Mouse (Mus musculus) Patski (cell line): ENCODE results near the gene Lipc. TPM values are rescaled to one million over a fixed set of nuclear protein-coding genes. Genes with fewer than 3 reads are reported as not detected.

Experiments used
- ATAC-seq: fragments of 100-300 bp; one replicate; pipeline ENCODE4 v1.8.0; 2021
- CTCF ChIA-PET: fragments of 350-600 bp; sonication (Branson Sonifier 250); formaldehyde crosslinking; loops from one replicate; lab custom pipeline; 2022; ENCODE audit warnings: inconsistent platforms; lab: Charles Lee
- POLR2A ChIA-PET: fragments of 350-600 bp; sonication (Branson Sonifier 250); formaldehyde crosslinking; loops from one replicate; lab custom pipeline; 2022; ENCODE audit warnings: antibody characterized with exemption, inconsistent platforms; lab: Charles Lee
- DNase-seq: peaks from one replicate; pipeline ENCODE4 v3.0.0-alpha.2; 2011; ENCODE audit warnings: low read depth, low spot score
- H3K27me3 ChIP-seq: fragments of 371-371 bp; one replicate; pipeline ENCODE4 v1.5.1; 2021
- CTCF ChIP-seq: fragments of 100-300 bp; IDR thresholded peaks from one replicate; pipeline ENCODE4 v1.5.1; 2021
- in situ Hi-C: fragments of 300-500 bp; cut with MboI; formaldehyde crosslinking; loops from 3 replicates; pipeline ENCODE4 v1.11.1; 2018; ENCODE audit warnings: low pct_unique_long_range_greater_than_20kb, mixed read lengths
- polyA plus RNA-seq: library from polyadenylated mRNA; unstranded; gene quantifications from one replicate; pipeline ENCODE4 v1.2.3, GENCODE M21; 2021

Gene Lipc
- polyA plus RNA-seq, 1 experiment from 2014 or later: 0.17 TPM

GRCm38 (mm10) chr9:70934587-70935295 is 17.3 kb downstream of the Lipc start:
- ATAC-seq (no peak), DNase-seq (no peak)
- in situ Hi-C loops: loop anchor here (10.0 kb wide), 1 partner anchor 260 kb away; the partner anchor contains the start of gene Adam10
- ChIA-PET POLR2A (no interaction called here), CTCF (no interaction called here)
- TF ChIP-seq CTCF: no peak
- no peaks in the 10 kb centered on the region for H3K27me3 ChIP-seq

- no peak for TF ChIP-seq CTCF
- CTCF ChIA-PET: no interaction called here
- no peaks in the 10 kb centered on the region for H3K27me3 ChIP-seq
- DNase-seq (no peak), ATAC-seq (no peak)
- in situ Hi-C loops: loop anchor here (10.0 kb wide), 1 partner anchor 256 kb away; the partner anchor contains the start of gene Adam10
- POLR2A ChIA-PET: no interaction called here
These were observed 21.4 kb downstream of the Lipc start for GRCm38 (mm10) chr9:70930641-70931020.

GRCm38 (mm10) chr9:70929840-70930640 is 22.0 kb downstream of the Lipc start:
- ATAC-seq (peak; percentile 44), DNase-seq (no peak)
- TF ChIP-seq CTCF: peak; percentile 68
- H3K27me3 ChIP-seq: no peaks in the 10 kb centered on the region
- ChIA-PET POLR2A (no interaction called here), CTCF (interaction anchor here (1.4 kb wide), 1 partner anchor 11 kb away, joined by 3 read pairs; no protein-coding TSS in a partner anchor)
- in situ Hi-C loops: loop anchor here (10.0 kb wide), 1 partner anchor 255 kb away; the partner anchor contains the start of gene Adam10

GRCm38 (mm10) chr9:70928472-70928871 is 23.6 kb downstream of the Lipc start:
- H3K27me3 ChIP-seq: no peaks in the 10 kb centered on the region
- DNase-seq: no peak
- TF ChIP-seq CTCF: no peak
- ATAC-seq: no peak
- ChIA-PET POLR2A (no interaction called here), CTCF (interaction anchor here (1.3 to 1.4 kb wide), 2 partner anchors 13 to 18 kb away, joined by 3 read pairs; no protein-coding TSS in a partner anchor)
- in situ Hi-C loops: no loop called here

GRCm38 (mm10) chr9:70927701-70928100 is 24.3 kb downstream of the Lipc start:
- ATAC-seq: no peak
- no peak for TF ChIP-seq CTCF
- CTCF ChIA-PET: interaction anchor here (1.3 to 1.4 kb wide), 2 partner anchors 14 to 19 kb away, joined by 3 read pairs; no protein-coding TSS in a partner anchor
- in situ Hi-C loops: no loop called here
- no peaks in the 10 kb centered on the region for H3K27me3 ChIP-seq
- DNase-seq: no peak
- POLR2A ChIA-PET: no interaction called here

GRCm38 (mm10) chr9:70926820-70927588 is 25.0 kb downstream of the Lipc start:
- ATAC-seq (no peak), DNase-seq (no peak)
- POLR2A ChIA-PET: no interaction called here
- CTCF ChIA-PET: no interaction called here
- TF ChIP-seq CTCF: no peak
- in situ Hi-C loops: no loop called here
- H3K27me3 ChIP-seq: no peaks in the 10 kb centered on the region

- TF ChIP-seq CTCF: no peak
- in situ Hi-C loops: no loop called here
- no peaks in the 10 kb centered on the region for H3K27me3 ChIP-seq
- ATAC-seq (no peak), DNase-seq (no peak)
- ChIA-PET POLR2A (no interaction called here), CTCF (no interaction called here)
These were observed 26.8 kb downstream of the Lipc start for GRCm38 (mm10) chr9:70925225-70925624.

- no peak for ATAC-seq
- H3K27me3 ChIP-seq: no peaks in the 10 kb centered on the region
- CTCF ChIA-PET: interaction anchor here (1.2 kb wide), 1 partner anchor 27 kb away, joined by 3 read pairs; the partner anchor contains the start of gene Lipc
- POLR2A ChIA-PET: no interaction called here
- in situ Hi-C loops: no loop called here
- peak; percentile 56 for TF ChIP-seq CTCF
- DNase-seq: no peak
These were observed 27.3 kb downstream of the Lipc start for GRCm38 (mm10) chr9:70924763-70925162.

- DNase-seq (no peak), ATAC-seq (no peak)
- H3K27me3 ChIP-seq: no peaks in the 10 kb centered on the region
- ChIA-PET POLR2A (no interaction called here), CTCF (no interaction called here)
- in situ Hi-C loops: no loop called here
- no peak for TF ChIP-seq CTCF
These were observed 30.1 kb downstream of the Lipc start for GRCm38 (mm10) chr9:70921781-70922565.
